Mouse (Mus musculus): ENCODE data around the gene Kif15.

GRCm38 (mm10) chr9:123024201-123024600 is 73.4 kb downstream of the Kif15 start:
- TF ChIP-seq TAL1 (IDR thresholded peaks at IDR 0.05; ENCODE audit: low read length) (no peak), GATA1 (IDR thresholded peaks at IDR 0.05; ENCODE audit: low read length) (no peak)
